Mouse (Mus musculus) lung, postnatal 14 days (tissue): ENCODE results near the gene Disc1.

Experiments
- DNase-seq: peaks from one replicate; pipeline ENCODE4 v3.0.0; 2021

Gene Disc1

GRCm38 (mm10) chr8:125067596-125067960, 13.6 kb downstream of the Disc1 start:
- peak; percentile 64 for DNase-seq

DNA sequence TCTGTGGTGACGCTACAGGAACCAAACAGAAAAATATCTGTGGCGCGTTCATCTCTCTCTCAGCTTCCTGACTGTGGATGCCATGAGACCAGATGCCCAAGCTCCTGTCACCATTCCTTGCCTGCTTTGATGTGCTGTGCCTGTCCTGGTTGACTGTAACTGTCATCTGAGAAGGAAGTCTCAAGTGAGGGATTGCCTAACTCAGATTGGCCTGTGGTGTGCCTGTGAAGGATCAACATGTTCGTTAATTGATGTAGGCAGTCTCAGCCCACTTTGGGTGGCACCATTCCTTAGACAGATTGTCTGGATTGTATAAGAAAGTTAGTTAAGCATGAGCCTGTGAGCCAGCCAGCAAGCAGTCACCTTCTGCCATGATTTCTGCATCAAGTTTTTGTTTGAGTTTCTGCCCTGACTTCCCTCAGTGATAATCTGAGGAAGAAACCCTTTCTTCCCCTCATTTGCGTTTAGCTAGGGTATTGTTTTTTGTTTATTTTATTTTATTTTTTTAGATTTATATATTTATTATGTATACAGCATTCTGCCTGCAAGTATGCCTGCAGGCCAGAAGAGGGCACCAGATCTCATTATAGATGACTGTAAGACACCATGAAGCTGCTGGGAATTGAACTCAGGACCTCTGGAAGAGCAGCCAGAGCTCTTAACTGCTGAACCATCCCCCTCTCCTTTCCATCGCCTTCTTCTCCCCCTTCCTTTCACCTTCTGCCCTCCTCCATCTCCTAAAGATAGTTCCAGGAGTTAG, 14.3 kb downstream of the Disc1 start:
- DNase-seq = no peak

GRCm38 (mm10) chr8:125069304-125069703, 15.3 kb downstream of the Disc1 start:
- no peak for DNase-seq

- DNase-seq = no peak
These were observed 15.7 kb downstream of the Disc1 start for GRCm38 (mm10) chr8:125069733-125070132.

GRCm38 (mm10) chr8:125074141-125074540, 20.1 kb downstream of the Disc1 start:
- no peak for DNase-seq

DNA sequence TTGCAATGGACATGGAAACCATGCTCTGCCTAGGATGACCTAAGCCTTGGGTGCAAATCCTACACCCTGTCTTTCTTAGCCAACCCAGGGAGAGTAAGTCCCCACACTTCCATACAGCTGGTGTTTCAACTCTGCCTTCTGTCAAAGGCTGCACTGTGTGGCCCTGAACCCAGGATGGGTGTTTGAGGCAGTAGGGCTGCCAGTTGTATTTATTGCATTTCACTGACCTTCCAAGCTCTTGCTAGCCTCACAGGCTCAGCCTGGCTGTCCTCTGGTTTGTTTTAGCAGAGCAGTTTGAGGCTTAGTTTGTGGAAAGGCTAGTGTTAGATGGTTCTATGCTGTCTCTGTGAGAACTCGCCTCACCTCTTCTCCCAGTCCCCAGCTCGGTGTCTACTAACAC, 20.6 kb downstream of the Disc1 start:
- no peak for DNase-seq

GRCm38 (mm10) chr8:125075389-125075788, 21.4 kb downstream of the Disc1 start:
- DNase-seq = no peak

DNA sequence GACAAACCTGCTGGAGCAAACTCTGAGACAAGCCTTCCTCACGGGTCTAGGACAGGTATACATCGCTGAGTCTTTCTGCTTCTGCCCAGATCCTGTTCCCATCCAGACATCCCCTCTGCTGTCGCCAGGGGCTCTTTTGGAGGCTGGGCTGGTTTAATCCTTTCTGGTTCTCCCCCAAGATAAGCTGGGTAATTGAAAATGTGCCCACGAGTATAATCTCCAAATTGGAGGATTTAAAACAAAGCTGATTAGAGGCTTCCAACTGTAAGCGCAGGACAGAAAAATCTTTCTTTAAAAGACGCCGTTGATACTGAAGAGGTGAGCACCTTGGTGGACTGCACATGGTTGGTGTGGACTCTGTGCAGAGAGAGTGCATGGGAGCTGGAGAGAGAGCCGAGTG, 23.3 kb downstream of the Disc1 start:
- DNase-seq = no peak

GRCm38 (mm10) chr8:125078771-125079384, 24.9 kb downstream of the Disc1 start:
- DNase-seq = peak; percentile 30

DNA sequence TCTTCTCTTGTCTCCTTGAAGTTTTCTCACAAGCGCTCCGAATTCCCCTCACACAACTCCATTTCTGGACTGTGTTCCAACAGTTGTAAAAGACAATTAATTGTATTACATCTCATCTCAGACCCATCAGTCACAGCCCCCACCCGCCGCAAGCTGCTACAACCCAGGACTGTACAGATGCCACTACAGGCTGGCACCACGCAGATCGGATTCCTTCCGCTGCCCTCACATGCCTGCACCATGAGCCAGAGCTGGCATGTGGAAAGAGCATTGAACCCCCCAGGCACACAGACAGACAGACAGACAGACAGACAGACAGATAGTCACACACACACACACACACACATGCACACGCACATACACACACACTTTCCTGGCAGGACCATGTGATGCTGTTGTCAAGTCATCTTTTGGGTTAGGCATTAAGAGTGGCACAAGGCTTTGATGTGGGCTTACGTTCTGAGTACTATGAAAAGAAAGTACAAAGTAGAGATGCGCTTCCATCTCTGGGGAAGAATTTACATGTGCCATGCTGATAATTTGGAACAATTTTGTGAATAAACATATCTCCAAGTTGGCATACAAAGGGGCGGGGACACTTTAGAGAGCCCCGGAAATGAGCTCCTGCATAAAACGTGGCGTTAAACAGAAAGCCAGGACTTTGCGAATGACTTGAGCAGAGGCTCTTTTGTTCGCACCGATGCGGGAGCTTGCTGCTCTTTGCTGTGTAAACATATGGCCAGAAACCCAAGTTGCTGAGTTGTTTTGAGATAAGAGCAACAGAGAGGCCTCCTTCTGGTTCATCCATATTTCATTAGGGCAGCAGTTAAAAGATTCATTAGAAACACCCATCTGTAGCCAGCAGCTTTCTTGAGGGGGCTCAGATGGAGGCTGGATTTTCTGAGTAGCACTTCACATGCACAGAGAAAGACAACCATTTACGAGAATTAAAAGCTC, 26.7 kb downstream of the Disc1 start:
- DNase-seq = no peak

GRCm38 (mm10) chr8:125083746-125084145, 29.8 kb downstream of the Disc1 start:
- DNase-seq = peak; percentile 42

- DNase-seq = no peak
These were observed 30.5 kb downstream of the Disc1 start for GRCm38 (mm10) chr8:125084523-125084922.

DNA sequence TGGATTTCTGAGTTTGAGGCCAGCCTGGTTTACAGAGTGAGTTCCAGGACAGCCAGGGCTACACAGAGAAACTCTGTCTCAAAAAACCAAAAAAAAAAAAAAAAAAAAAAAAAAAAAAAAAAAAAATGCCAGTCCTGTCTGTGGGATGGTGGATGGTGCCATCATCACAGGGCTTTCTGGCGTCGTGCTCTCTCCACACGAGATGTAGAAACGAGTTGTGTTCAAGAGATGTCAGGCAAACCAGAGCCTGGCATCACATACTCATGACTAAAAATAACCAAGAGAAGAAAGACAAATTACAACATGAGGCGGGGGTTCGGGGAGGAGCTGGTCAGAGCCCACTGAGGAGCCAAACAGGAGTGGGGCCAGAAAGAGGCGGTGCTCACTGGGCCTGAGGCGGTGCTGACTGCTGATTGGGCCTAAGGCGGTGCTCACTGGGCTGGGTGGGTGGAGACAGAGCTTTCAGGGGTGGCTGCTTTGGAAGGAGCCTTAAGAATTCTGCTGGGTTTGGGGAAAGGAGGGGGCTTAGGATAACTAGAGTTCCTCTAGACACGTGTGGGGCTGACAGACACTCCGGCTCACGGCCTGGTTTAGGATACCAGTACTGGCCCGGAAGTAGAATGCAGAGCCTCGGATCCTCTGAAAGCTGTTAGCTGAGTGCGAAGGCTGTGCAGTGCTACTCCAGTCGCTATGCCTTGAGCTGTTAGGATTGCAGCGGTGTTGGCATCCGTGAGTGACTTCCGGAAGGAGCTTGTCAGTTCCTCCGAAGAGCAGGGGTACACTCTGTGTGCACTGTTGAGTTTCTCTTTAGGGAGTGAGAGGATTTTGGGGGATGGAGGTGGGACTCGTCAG, 37.1 kb downstream of the Disc1 start:
- DNase-seq = peak; percentile 67

GRCm38 (mm10) chr8:125097140-125097539, 43.1 kb downstream of the Disc1 start:
- no peak for DNase-seq

- no peak for DNase-seq
These were observed 44.1 kb downstream of the Disc1 start for GRCm38 (mm10) chr8:125098050-125098449.

GRCm38 (mm10) chr8:125102303-125102702, 48.3 kb downstream of the Disc1 start:
- peak; percentile 24 for DNase-seq

DNA sequence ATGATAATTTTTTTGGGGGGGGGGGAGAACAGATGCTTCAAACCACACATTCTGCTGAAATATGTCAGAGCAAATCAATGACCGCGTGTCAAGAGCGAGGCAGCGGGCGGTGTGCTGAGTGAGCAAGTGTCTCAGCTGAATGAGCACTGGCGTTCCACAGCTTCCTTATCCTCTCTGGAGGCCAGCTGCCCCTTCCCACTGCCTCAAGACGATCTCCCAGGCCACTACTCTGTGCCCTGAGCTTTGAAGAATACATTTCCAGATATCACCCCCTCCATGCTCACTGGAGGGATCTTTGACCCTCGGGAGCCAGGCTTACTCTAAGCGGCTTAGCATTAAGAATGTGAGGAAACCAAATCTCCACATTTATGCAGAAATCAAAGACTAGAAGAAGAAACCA, 59.2 kb downstream of the Disc1 start:
- no peak for DNase-seq

GRCm38 (mm10) chr8:125113831-125114230, 59.8 kb downstream of the Disc1 start:
- DNase-seq = no peak

GRCm38 (mm10) chr8:125115321-125115720, 61.3 kb downstream of the Disc1 start:
- DNase-seq = no peak

GRCm38 (mm10) chr8:125116616-125117015, 62.6 kb downstream of the Disc1 start:
- peak; percentile 68 for DNase-seq

DNA sequence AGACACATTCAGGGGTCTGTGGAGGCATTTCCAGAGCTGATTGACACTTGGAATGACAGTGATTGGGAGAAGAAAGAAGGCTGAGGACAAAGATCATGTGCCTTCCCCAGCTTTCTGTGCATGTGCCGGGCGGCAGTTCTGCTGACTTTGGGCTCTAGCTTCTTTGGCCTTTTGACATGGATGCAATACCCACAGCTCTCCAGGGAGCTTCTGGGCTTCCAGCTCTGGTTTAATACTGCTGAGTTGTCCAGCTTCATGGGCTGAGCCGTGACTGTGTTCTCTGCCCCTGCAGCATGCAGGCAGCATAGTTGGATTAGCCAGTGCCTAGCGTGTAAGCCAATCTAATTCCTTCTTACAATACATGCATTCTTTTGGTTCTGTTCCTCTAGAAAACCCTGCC, 72.5 kb downstream of the Disc1 start:
- no peak for DNase-seq

DNA sequence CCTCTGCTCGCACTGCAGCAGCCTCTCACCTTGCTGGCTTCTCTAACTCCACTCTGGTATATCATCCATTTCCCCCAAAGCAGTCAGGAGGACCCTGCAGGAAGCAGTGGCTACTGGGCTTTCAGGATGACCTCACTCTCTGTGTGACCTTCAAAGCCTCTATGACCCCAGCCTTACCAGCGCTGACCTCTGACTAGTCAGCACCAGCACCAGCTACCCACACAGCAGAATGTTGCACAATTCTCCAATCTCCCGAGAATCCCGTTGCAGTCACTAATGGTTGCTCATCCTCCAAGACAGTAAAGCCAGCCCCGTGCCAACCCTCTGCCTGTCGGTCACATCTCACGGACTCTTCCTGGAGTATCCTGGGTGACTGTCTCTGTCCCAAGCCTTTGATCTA, 73.6 kb downstream of the Disc1 start:
- no peak for DNase-seq

- DNase-seq = peak; percentile 54
These were observed 74.3 kb downstream of the Disc1 start for GRCm38 (mm10) chr8:125128305-125128704.
